Mouse (Mus musculus) midbrain, embryonic 14.5 days (tissue): ENCODE data around the gene Cyb5b. TPM values are rescaled to one million over a fixed set of nuclear protein-coding genes. Genes with fewer than 3 reads are reported as not detected.

Experiments
- ATAC-seq: fragments of 200-750 bp; cut with Nextera tagmentation; 2 replicates; pipeline ENCODE4 v1.8.0; 2017; ENCODE audit warnings: moderate number of reproducible peaks, moderate library complexity; ENCODE audit not compliant: low FRiP score, low TSS enrichment
- DNase-seq: peaks from one replicate; pipeline ENCODE4 v3.0.0-alpha.2; 2015
- H3K27ac ChIP-seq: fragments of 300-500 bp; sonication (generic); replicated peaks from 2 replicates; pipeline ENCODE4 v1.5.1; 2014; ENCODE audit warnings: mild to moderate bottlenecking, low read depth, low read length, moderate library complexity
- H3K27me3 ChIP-seq: fragments of 300-500 bp; sonication (generic); 2 replicates; pipeline ENCODE4 v1.6.1; 2014; ENCODE audit warnings: low read length, control low read depth, mixed read lengths; ENCODE audit not compliant: control insufficient read depth, insufficient read depth
- H3K36me3 ChIP-seq: fragments of 300-500 bp; sonication (generic); 2 replicates; pipeline ENCODE4 v1.6.1; 2014; ENCODE audit warnings: low read length, control low read depth; ENCODE audit not compliant: control insufficient read depth, insufficient read depth
- H3K4me1 ChIP-seq: fragments of 300-500 bp; sonication (generic); 2 replicates; pipeline ENCODE4 v1.6.1; 2014; ENCODE audit warnings: mild to moderate bottlenecking, antibody characterized with exemption, low read length, control low read depth; ENCODE audit not compliant: control insufficient read depth, insufficient read depth
- H3K4me2 ChIP-seq: fragments of 300-500 bp; sonication (generic); 2 replicates; pipeline ENCODE4 v1.6.1; 2014; ENCODE audit warnings: mild to moderate bottlenecking, low read length, moderate library complexity
- H3K4me3 ChIP-seq: fragments of 300-500 bp; sonication (generic); replicated peaks from 2 replicates; pipeline ENCODE4 v1.5.1; 2014; ENCODE audit warnings: low read depth, low read length
- H3K9ac ChIP-seq: fragments of 300-500 bp; sonication (generic); replicated peaks from 2 replicates; pipeline ENCODE4 v1.6.1; 2014; ENCODE audit warnings: mild to moderate bottlenecking, low read length, moderate library complexity
- H3K9me3 ChIP-seq: fragments of 300-500 bp; sonication (generic); 2 replicates; pipeline ENCODE4 v1.6.1; 2016; ENCODE audit warnings: low read length, control low read depth, mixed read lengths; ENCODE audit not compliant: control insufficient read depth
- WGBS: fragments of 180-500 bp; shearing (Covaris S2); extraction: QIAGEN DNeasy Blood & Tissue Kit; methylation state at CpG from one replicate; pipeline ENCODE4 v1.1.7; 2014; 5-methylcytosine and 5-hydroxymethylcytosine counted together
- polyA plus RNA-seq: library from polyadenylated mRNA; unstranded; fragments of >200 nt; fragmentation: Nextera tagmentation; extraction: Ambion mirVana; gene quantifications from 2 replicates; pipeline ENCODE4 v1.2.1, GENCODE M21; 2014

The Cyb5b gene
- polyA plus RNA-seq, 1 experiment from 2014 or later, result 136 TPM

GRCm38 (mm10) chr8:107139704-107140470 is 10.6 kb upstream of the Cyb5b start:
- H3K36me3 ChIP-seq, result no peaks in the 10 kb centered on the region
- DNase-seq (no peak), ATAC-seq (no peak)
- no peaks in the 10 kb centered on the region for H3K4me1 ChIP-seq
- WGBS, result 55% methylated on average over 13 of the region's 13 CpGs
- no peak overlapping the region for H3K4me2 ChIP-seq
- H3K27me3 ChIP-seq, result no peaks in the 10 kb centered on the region
- H3K27ac ChIP-seq, result no peak overlapping the region
- H3K9me3 ChIP-seq, result no peaks in the 10 kb centered on the region
- H3K4me3 ChIP-seq, result no peak overlapping the region
- H3K9ac ChIP-seq, result no peak overlapping the region

GRCm38 (mm10) chr8:107142539-107142938 is 7.9 kb upstream of the Cyb5b start:
- Histone ChIP-seq H3K9ac (no peak overlapping the region), H3K4me2 (no peak overlapping the region), H3K27me3 (no peaks in the 10 kb centered on the region), H3K4me3 (no peak overlapping the region), H3K36me3 (no peaks in the 10 kb centered on the region), H3K9me3 (no peaks in the 10 kb centered on the region), H3K4me1 (no peaks in the 10 kb centered on the region), H3K27ac (no peak overlapping the region)
- ATAC-seq (no peak), DNase-seq (no peak)
- 92% methylated on average over 4 of the region's 4 CpGs for whole genome bisulfite sequencing

GRCm38 (mm10) chr8:107143501-107143900 is 6.9 kb upstream of the Cyb5b start:
- Histone ChIP-seq H3K27me3 (no peaks in the 10 kb centered on the region), H3K4me2 (no peak overlapping the region), H3K27ac (no peak overlapping the region), H3K36me3 (no peaks in the 10 kb centered on the region), H3K4me3 (no peak overlapping the region), H3K9me3 (no peaks in the 10 kb centered on the region), H3K9ac (no peak overlapping the region), H3K4me1 (no peaks in the 10 kb centered on the region)
- WGBS, result 39% methylated on average over 4 of the region's 4 CpGs
- ATAC-seq (no peak), DNase-seq (no peak)

GRCm38 (mm10) chr8:107146186-107146585 is 4.3 kb upstream of the Cyb5b start:
- Histone ChIP-seq H3K36me3 (no peaks in the 10 kb centered on the region), H3K27me3 (no peaks in the 10 kb centered on the region), H3K9me3 (no peaks in the 10 kb centered on the region), H3K4me1 (peaks cover 8% of the 10 kb centered on the region), H3K9ac (no peak overlapping the region), H3K27ac (no peak overlapping the region), H3K4me2 (no peak overlapping the region), H3K4me3 (no peak overlapping the region)
- no peak for DNase-seq
- no peak for ATAC-seq

- 85% methylated on average over 5 of the region's 5 CpGs for WGBS
Measured at GRCm38 (mm10) chr8:107148802-107149201, 1.6 kb upstream of the Cyb5b start.

GRCm38 (mm10) chr8:107150057-107150403 is 410 bp upstream of the Cyb5b start:
- peak overlapping the region; percentile 42 for H3K9ac ChIP-seq
- peak; percentile 37; the same call in 1 of the 2 replicates for ATAC-seq
- H3K36me3 ChIP-seq, result peaks cover 17% of the 10 kb centered on the region
- 23% methylated on average over 6 of the region's 6 CpGs for WGBS
- no peaks in the 10 kb centered on the region for H3K9me3 ChIP-seq
- peak overlapping the region; percentile 83 for H3K4me3 ChIP-seq
- H3K27ac ChIP-seq, result peak overlapping the region; percentile 77
- peak overlapping the region; percentile 81 for H3K4me2 ChIP-seq
- DNase-seq, result no peak
- H3K4me1 ChIP-seq, result peaks cover 12% of the 10 kb centered on the region
- H3K27me3 ChIP-seq, result no peaks in the 10 kb centered on the region

More at GRCm38 (mm10) chr8:107148802-107149201, 1.6 kb upstream of the Cyb5b start:
- H3K9me3 ChIP-seq, result no peaks in the 10 kb centered on the region
- no peak overlapping the region for H3K9ac ChIP-seq
- DNase-seq (no peak), ATAC-seq (no peak)
- H3K4me2 ChIP-seq, result no peak overlapping the region
- H3K4me3 ChIP-seq, result no peak overlapping the region
- H3K27ac ChIP-seq, result no peak overlapping the region
- peaks cover 11% of the 10 kb centered on the region for H3K36me3 ChIP-seq
- H3K27me3 ChIP-seq, result no peaks in the 10 kb centered on the region
- H3K4me1 ChIP-seq, result peaks cover 12% of the 10 kb centered on the region

- H3K27ac ChIP-seq, result no peak overlapping the region
- no peak for DNase-seq
Measured at GRCm38 (mm10) chr8:107151212-107151920, 926 bp downstream of the Cyb5b start.

GRCm38 (mm10) chr8:107153326-107154210 is 3.1 kb downstream of the Cyb5b start:
- Histone ChIP-seq H3K4me2 (no peak overlapping the region), H3K4me3 (no peak overlapping the region), H3K9me3 (no peaks in the 10 kb centered on the region), H3K27ac (no peak overlapping the region), H3K4me1 (peaks cover 12% of the 10 kb centered on the region), H3K27me3 (no peaks in the 10 kb centered on the region), H3K36me3 (peaks cover 34% of the 10 kb centered on the region), H3K9ac (no peak overlapping the region)
- ATAC-seq (no peak), DNase-seq (no peak)
- WGBS, result 94% methylated on average over 14 of the region's 14 CpGs

More at GRCm38 (mm10) chr8:107151212-107151920, 926 bp downstream of the Cyb5b start:
- WGBS, result 79% methylated on average over 7 of the region's 7 CpGs
- ATAC-seq, result no peak
- Histone ChIP-seq H3K9me3 (no peaks in the 10 kb centered on the region), H3K9ac (peak overlapping the region; percentile 82), H3K27me3 (no peaks in the 10 kb centered on the region), H3K36me3 (peaks cover 28% of the 10 kb centered on the region), H3K4me3 (peak overlapping the region; percentile 83), H3K4me1 (peaks cover 12% of the 10 kb centered on the region), H3K4me2 (peak overlapping the region; percentile 81)
